Mouse (Mus musculus): ENCODE data around the gene Gm45234. TPM values are rescaled to one million over a fixed set of nuclear protein-coding genes. Genes with fewer than 3 reads are reported as not detected.
A peak's percentile ranks its signal among the peaks of the same experiment; 100 is the strongest.

The Gm45234 gene
- polyA plus RNA-seq, 1 experiment from 2014 or later = not detected

GRCm38 (mm10) chr6:124757909-124758848, 2.4 kb upstream of the Gm45234 start:
- Histone ChIP-seq H3K27me3 (replicated peaks; ENCODE audit: control insufficient read depth, insufficient read depth, low read length) (no peaks in the 10 kb centered on the region), H3K9me3 (ENCODE audit: control insufficient read depth, low read length) (no peaks in the 10 kb centered on the region), H3K36me3 (ENCODE audit: control insufficient read depth, insufficient read depth, low read length) (peaks cover 3% of the 10 kb centered on the region; the same call in 1 of the 2 replicates), H3K4me1 (ENCODE audit: control insufficient read depth, insufficient read depth, low read length) (peaks cover 34% of the 10 kb centered on the region), H3K4me3 (ENCODE audit: low read depth, low read length) (peak overlapping the region; percentile 79), H3K9ac (ENCODE audit: low read depth, low read length) (peak overlapping the region; percentile 98), H3K27ac (replicated peaks; ENCODE audit: low read depth, low read length) (peak overlapping the region; percentile 98), H3K4me2 (ENCODE audit: low read depth, low read length) (peak overlapping the region; percentile 73)
- 21% methylated on average over 5 of the region's 5 CpGs for WGBS
- ATAC-seq (ENCODE audit: low read depth) = 0 out of 2 replicates have a peak, but pooled peaks have one; percentile 14
- DNase-seq (ENCODE audit: low spot score) = peak; percentile 74

GRCm38 (mm10) chr6:124757351-124757880, 1.6 kb upstream of the Gm45234 start:
- ATAC-seq (ENCODE audit: low read depth) (no peak), DNase-seq (ENCODE audit: low spot score) (no peak)
- WGBS = 2% methylated on average over 5 of the region's 5 CpGs

GRCm38 (mm10) chr6:124756652-124757350, 980 bp upstream of the Gm45234 start:
- peaks cover 34% of the 10 kb centered on the region for H3K4me1 ChIP-seq (ENCODE audit: control insufficient read depth, insufficient read depth, low read length)
- peak overlapping the region; percentile 79 for H3K4me3 ChIP-seq (ENCODE audit: low read depth, low read length)
- H3K36me3 ChIP-seq (ENCODE audit: control insufficient read depth, insufficient read depth, low read length) = peaks cover 10% of the 10 kb centered on the region; the same call in 1 of the 2 replicates
- ATAC-seq (ENCODE audit: low read depth) (peak; percentile 84), DNase-seq (ENCODE audit: low spot score) (peak; percentile 94)
- H3K27ac ChIP-seq (replicated peaks; ENCODE audit: low read depth, low read length) = peak overlapping the region; percentile 98
- under 1% methylated on average over 51 of the region's 54 CpGs for WGBS
- peak overlapping the region; percentile 98 for H3K9ac ChIP-seq (ENCODE audit: low read depth, low read length)
- no peaks in the 10 kb centered on the region for H3K9me3 ChIP-seq (ENCODE audit: control insufficient read depth, low read length)
- peak overlapping the region; percentile 73 for H3K4me2 ChIP-seq (ENCODE audit: low read depth, low read length)
- no peaks in the 10 kb centered on the region for H3K27me3 ChIP-seq (replicated peaks; ENCODE audit: control insufficient read depth, insufficient read depth, low read length)

More at GRCm38 (mm10) chr6:124757351-124757880, 1.6 kb upstream of the Gm45234 start:
- H3K36me3 ChIP-seq (ENCODE audit: control insufficient read depth, insufficient read depth, low read length) = peaks cover 10% of the 10 kb centered on the region; the same call in 1 of the 2 replicates
- H3K4me3 ChIP-seq (ENCODE audit: low read depth, low read length) = peak overlapping the region; percentile 79
- H3K9me3 ChIP-seq (ENCODE audit: control insufficient read depth, low read length) = no peaks in the 10 kb centered on the region
- H3K27me3 ChIP-seq (replicated peaks; ENCODE audit: control insufficient read depth, insufficient read depth, low read length) = no peaks in the 10 kb centered on the region
- H3K9ac ChIP-seq (ENCODE audit: low read depth, low read length) = peak overlapping the region; percentile 98
- peak overlapping the region; percentile 73 for H3K4me2 ChIP-seq (ENCODE audit: low read depth, low read length)
- H3K27ac ChIP-seq (replicated peaks; ENCODE audit: low read depth, low read length) = peak overlapping the region; percentile 98
- H3K4me1 ChIP-seq (ENCODE audit: control insufficient read depth, insufficient read depth, low read length) = peaks cover 34% of the 10 kb centered on the region

- Histone ChIP-seq H3K9me3 (ENCODE audit: control insufficient read depth, low read length) (no peaks in the 10 kb centered on the region), H3K27ac (replicated peaks; ENCODE audit: low read depth, low read length) (peak overlapping the region; percentile 98), H3K27me3 (replicated peaks; ENCODE audit: control insufficient read depth, insufficient read depth, low read length) (no peaks in the 10 kb centered on the region), H3K4me2 (ENCODE audit: low read depth, low read length) (peak overlapping the region; percentile 73), H3K4me1 (ENCODE audit: control insufficient read depth, insufficient read depth, low read length) (peaks cover 34% of the 10 kb centered on the region), H3K9ac (ENCODE audit: low read depth, low read length) (peak overlapping the region; percentile 98), H3K4me3 (ENCODE audit: low read depth, low read length) (peak overlapping the region; percentile 79), H3K36me3 (ENCODE audit: control insufficient read depth, insufficient read depth, low read length) (peaks cover 17% of the 10 kb centered on the region; the same call in 1 of the 2 replicates)
- ATAC-seq (ENCODE audit: low read depth) (no peak), DNase-seq (ENCODE audit: low spot score) (no peak)
- 0% methylated on average over 3 of the region's 3 CpGs for WGBS
Measured at GRCm38 (mm10) chr6:124755306-124755705, 515 bp downstream of the Gm45234 start.

GRCm38 (mm10) chr6:124753861-124754260, 2.0 kb downstream of the Gm45234 start:
- no peak for ATAC-seq (ENCODE audit: low read depth)
- Histone ChIP-seq H3K9ac (ENCODE audit: low read depth, low read length) (no peak overlapping the region), H3K9me3 (ENCODE audit: control insufficient read depth, low read length) (no peaks in the 10 kb centered on the region), H3K27me3 (replicated peaks; ENCODE audit: control insufficient read depth, insufficient read depth, low read length) (no peaks in the 10 kb centered on the region), H3K36me3 (ENCODE audit: control insufficient read depth, insufficient read depth, low read length) (peaks cover 31% of the 10 kb centered on the region), H3K27ac (replicated peaks; ENCODE audit: low read depth, low read length) (no peak overlapping the region), H3K4me1 (ENCODE audit: control insufficient read depth, insufficient read depth, low read length) (peaks cover 30% of the 10 kb centered on the region), H3K4me2 (ENCODE audit: low read depth, low read length) (no peak overlapping the region), H3K4me3 (ENCODE audit: low read depth, low read length) (no peak overlapping the region)
- no peak for DNase-seq (ENCODE audit: low spot score)
- 89% methylated on average over 2 of the region's 2 CpGs for WGBS

GRCm38 (mm10) chr6:124750405-124750804, 5.4 kb downstream of the Gm45234 start:
- Histone ChIP-seq H3K4me2 (ENCODE audit: low read depth, low read length) (no peak overlapping the region), H3K27ac (replicated peaks; ENCODE audit: low read depth, low read length) (no peak overlapping the region), H3K27me3 (replicated peaks; ENCODE audit: control insufficient read depth, insufficient read depth, low read length) (no peaks in the 10 kb centered on the region), H3K36me3 (ENCODE audit: control insufficient read depth, insufficient read depth, low read length) (peaks cover 56% of the 10 kb centered on the region), H3K9me3 (ENCODE audit: control insufficient read depth, low read length) (no peaks in the 10 kb centered on the region), H3K4me3 (ENCODE audit: low read depth, low read length) (no peak overlapping the region), H3K4me1 (ENCODE audit: control insufficient read depth, insufficient read depth, low read length) (peaks cover 22% of the 10 kb centered on the region), H3K9ac (ENCODE audit: low read depth, low read length) (no peak overlapping the region)
- no peak for DNase-seq (ENCODE audit: low spot score)
- WGBS = 85% methylated on average over 8 of the region's 8 CpGs
- ATAC-seq (ENCODE audit: low read depth) = no peak

GRCm38 (mm10) chr6:124746654-124747632, 8.9 kb downstream of the Gm45234 start:
- H3K27ac ChIP-seq (replicated peaks; ENCODE audit: low read depth, low read length) = no peak overlapping the region; the same call in 1 of the 2 replicates
- H3K27me3 ChIP-seq (replicated peaks; ENCODE audit: control insufficient read depth, insufficient read depth, low read length) = no peaks in the 10 kb centered on the region
- peak; percentile 7; the same call in 1 of the 2 replicates for ATAC-seq (ENCODE audit: low read depth)
- DNase-seq (ENCODE audit: low spot score) = no peak
- H3K9me3 ChIP-seq (ENCODE audit: control insufficient read depth, low read length) = no peaks in the 10 kb centered on the region
- WGBS = 88% methylated on average over 7 of the region's 7 CpGs
- peak overlapping the region; percentile 96 for H3K4me2 ChIP-seq (ENCODE audit: low read depth, low read length)
- peak overlapping the region; percentile 54 for H3K4me3 ChIP-seq (ENCODE audit: low read depth, low read length)
- H3K36me3 ChIP-seq (ENCODE audit: control insufficient read depth, insufficient read depth, low read length) = peaks cover 77% of the 10 kb centered on the region
- peak overlapping the region; percentile 80; the same call in 1 of the 2 replicates for H3K9ac ChIP-seq (ENCODE audit: low read depth, low read length)
- peaks cover 10% of the 10 kb centered on the region; the same call in 1 of the 2 replicates for H3K4me1 ChIP-seq (ENCODE audit: control insufficient read depth, insufficient read depth, low read length)

Data from embryonic facial prominence, embryonic 14.5 days (tissue).